Mouse (Mus musculus) embryonic facial prominence, embryonic 11.5 days (tissue): Measurements from ENCODE around the gene Hist2h3c1. TPM values are rescaled to one million over a fixed set of nuclear protein-coding genes. Genes with fewer than 3 reads are reported as not detected.

Experiments used
- ATAC-seq: fragments of 200-750 bp; cut with Nextera tagmentation; replicated peaks from 2 replicates; pipeline ENCODE4 v1.8.0; 2017; ENCODE audit warnings: low read depth; ENCODE audit not compliant: insufficient number of reproducible peaks, low FRiP score, low TSS enrichment
- DNase-seq: peaks from one replicate; pipeline ENCODE4 v3.0.0-alpha.2; 2015; ENCODE audit warnings: low spot score
- H3K27ac ChIP-seq: fragments of 300-500 bp; sonication (generic); replicated peaks from 2 replicates; pipeline ENCODE4 v1.5.1; 2014; ENCODE audit warnings: mild to moderate bottlenecking, low read depth, low read length, control low read depth
- H3K27me3 ChIP-seq: fragments of 300-500 bp; sonication (generic); 2 replicates; pipeline ENCODE4 v1.6.1; 2014; ENCODE audit warnings: mild to moderate bottlenecking, low read length, moderate library complexity, mixed read lengths; ENCODE audit not compliant: control insufficient read depth, insufficient read depth
- H3K36me3 ChIP-seq: fragments of 300-500 bp; sonication (generic); replicated peaks from 2 replicates; pipeline ENCODE4 v1.6.1; 2014; ENCODE audit warnings: low read depth, mild to moderate bottlenecking, low read length, moderate library complexity, mixed read lengths; ENCODE audit not compliant: control insufficient read depth, insufficient read depth
- H3K4me1 ChIP-seq: fragments of 300-500 bp; sonication (generic); 2 replicates; pipeline ENCODE4 v1.6.1; 2014; ENCODE audit warnings: low read length, mixed read lengths; ENCODE audit not compliant: control insufficient read depth, insufficient read depth
- H3K4me2 ChIP-seq: fragments of 300-500 bp; sonication (generic); 2 replicates; pipeline ENCODE4 v1.6.1; 2014; ENCODE audit warnings: low read depth, mild to moderate bottlenecking, control low read depth, low read length, moderate library complexity
- H3K4me3 ChIP-seq: fragments of 300-500 bp; sonication (generic); 2 replicates; pipeline ENCODE4 v1.5.1; 2014; ENCODE audit warnings: low read depth, low read length, control low read depth
- H3K9ac ChIP-seq: fragments of 300-500 bp; sonication (generic); replicated peaks from 2 replicates; pipeline ENCODE4 v1.6.1; 2014; ENCODE audit warnings: mild to moderate bottlenecking, control low read depth, low read length
- H3K9me3 ChIP-seq: fragments of 300-500 bp; sonication (generic); replicated peaks from 2 replicates; pipeline ENCODE4 v1.6.1; 2016; ENCODE audit warnings: mild to moderate bottlenecking, low read length, inconsistent platforms, mixed read lengths; ENCODE audit not compliant: control insufficient read depth
- WGBS: fragments of 180-500 bp; shearing (Covaris S2); extraction: QIAGEN DNeasy Blood & Tissue Kit; methylation state at CpG from one replicate; pipeline ENCODE4 v1.1.7; 2014; 5-methylcytosine and 5-hydroxymethylcytosine counted together
- microRNA-seq: library from miRNA; unstranded; fragments of <30 nt; microRNA quantifications from one replicate; pipeline ENCODE4, GENCODE M21; 2016; ENCODE audit warnings: borderline number of aligned reads
- polyA plus RNA-seq: library from polyadenylated mRNA; unstranded; fragments of >200 nt; fragmentation: Nextera tagmentation; extraction: Ambion mirVana; gene quantifications from 2 replicates; pipeline ENCODE4 v1.2.1, GENCODE M21; 2014

Hist2h3c1 gene
- polyA plus RNA-seq, 1 experiment from 2014 or later, result 0.50 TPM

DNA sequence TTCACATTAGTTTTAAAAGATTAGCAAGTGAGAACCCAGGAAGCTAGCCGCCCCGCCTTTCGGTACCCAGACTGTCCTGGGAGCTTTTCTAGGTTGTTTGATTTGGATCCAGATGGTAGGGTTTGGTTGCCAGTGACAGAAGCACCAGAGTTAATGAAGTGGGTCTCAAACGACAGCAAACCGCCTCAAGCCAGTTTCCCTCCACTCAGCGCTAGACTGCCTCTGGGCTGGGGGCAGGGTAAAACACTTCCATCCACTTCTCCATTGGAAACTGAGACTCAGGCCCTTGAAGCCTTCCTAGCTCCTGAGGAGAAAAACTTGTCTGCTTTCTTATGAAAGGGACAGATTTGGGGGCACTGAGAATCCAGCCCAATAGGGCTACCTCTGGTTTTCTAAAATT is 46.2 kb downstream of the Hist2h3c1 start:
- no peak overlapping the region for H3K4me2 ChIP-seq
- H3K9ac ChIP-seq, result no peak overlapping the region
- 55% methylated on average over 6 of the region's 6 CpGs for WGBS
- H3K4me1 ChIP-seq, result no peaks in the 10 kb centered on the region
- no peaks in the 10 kb centered on the region for H3K36me3 ChIP-seq
- no peak overlapping the region for H3K27ac ChIP-seq
- no peaks in the 10 kb centered on the region for H3K9me3 ChIP-seq
- H3K4me3 ChIP-seq, result no peak overlapping the region
- DNase-seq (no peak), ATAC-seq (no peak)
- H3K27me3 ChIP-seq, result no peaks in the 10 kb centered on the region

DNA sequence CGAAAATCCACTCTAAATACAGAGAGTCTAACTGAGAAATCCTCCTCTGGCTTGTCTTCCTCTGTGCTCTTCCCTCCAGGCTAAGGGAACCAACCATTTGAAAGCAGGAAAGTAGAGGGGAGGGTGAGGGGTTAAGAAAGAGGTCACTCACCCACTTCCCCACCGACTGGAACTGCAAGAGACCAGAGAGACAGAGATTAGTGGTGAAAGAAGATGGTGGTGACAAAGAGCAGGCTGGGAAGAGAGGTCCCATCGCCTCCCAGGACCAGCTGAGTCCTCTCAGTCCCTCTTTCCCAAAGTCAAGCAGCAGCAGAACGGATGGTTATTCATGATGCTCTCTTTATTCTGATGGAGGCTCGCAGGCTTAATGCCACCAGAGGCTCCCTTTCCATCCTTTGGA is 46.9 kb downstream of the Hist2h3c1 start:
- WGBS, result 56% methylated on average over 5 of the region's 5 CpGs
- H3K4me2 ChIP-seq, result no peak overlapping the region
- no peak overlapping the region for H3K4me3 ChIP-seq
- no peak overlapping the region for H3K27ac ChIP-seq
- no peaks in the 10 kb centered on the region for H3K27me3 ChIP-seq
- no peaks in the 10 kb centered on the region for H3K36me3 ChIP-seq
- H3K9me3 ChIP-seq, result no peaks in the 10 kb centered on the region
- no peaks in the 10 kb centered on the region for H3K4me1 ChIP-seq
- no peak overlapping the region for H3K9ac ChIP-seq
- ATAC-seq, result no peak
- no peak for DNase-seq

- H3K4me3 ChIP-seq, result no peak within 1 kb of the TSS
- ATAC-seq, result no peak
- WGBS, result 81% methylated on average over 4 of the region's 4 CpGs
- no peaks in the 10 kb centered on the region for H3K9me3 ChIP-seq
- no peak for DNase-seq
- no peaks in the 10 kb centered on the region for H3K36me3 ChIP-seq
- no peak within 1 kb of the TSS for H3K9ac ChIP-seq
- no peak within 1 kb of the TSS for H3K4me2 ChIP-seq
- no peaks in the 10 kb centered on the region for H3K4me1 ChIP-seq
- no peak within 1 kb of the TSS for H3K27ac ChIP-seq
- H3K27me3 ChIP-seq, result no peaks in the 10 kb centered on the region
Observed at GRCm38 (mm10) chr3:96293787-96294186, 47.3 kb downstream of the Hist2h3c1 start, which contains the start of gene Fcgr1. Fcgr1 (minus strand) TSS chr3:96293969.

Small RNAs within 50 kb of the gene (microRNA-seq; reads per million reads assigned to microRNA genes)
- not detected for gene Gm44492
- gene Gm47311, result not detected
- gene Gm47313, result not detected

Other genes with a start within 250 kb of the Hist2h3c1 start
- gene Vps45, start 188.2 kb upstream of the Hist2h3c1 start, polyA plus RNA-seq, result 20.7 and 21.3 TPM in 2 replicates
- 10.7 and 12.1 TPM in 2 replicates for gene Otud7b, start 142.2 kb upstream of the Hist2h3c1 start, polyA plus RNA-seq
- gene Mtmr11, start 84.7 kb upstream of the Hist2h3c1 start, polyA plus RNA-seq, result 25.0 and 28.4 TPM in 2 replicates
- 212 and 232 TPM in 2 replicates for gene Sf3b4, start 74.4 kb upstream of the Hist2h3c1 start, polyA plus RNA-seq
- gene Sv2a, start 65.5 kb upstream of the Hist2h3c1 start, polyA plus RNA-seq, result 4.3 and 4.8 TPM in 2 replicates
- 59.4 and 61.9 TPM in 2 replicates for gene Bola1, start 27.0 kb upstream of the Hist2h3c1 start, polyA plus RNA-seq
- gene Hist2h2ab, start 26.8 kb upstream of the Hist2h3c1 start, polyA plus RNA-seq, result 1.5 TPM in 1 of 2 replicates, not detected in the other
- gene Hist2h2ac, start 25.8 kb upstream of the Hist2h3c1 start, polyA plus RNA-seq, result 12.5 and 15.5 TPM in 2 replicates
- gene Hist2h2be, start 25.6 kb upstream of the Hist2h3c1 start, polyA plus RNA-seq, result 11.5 and 12.4 TPM in 2 replicates
- 9.8 and 11.8 TPM in 2 replicates for gene Hist2h3c2, start 7.6 kb upstream of the Hist2h3c1 start, polyA plus RNA-seq
- gene Hist2h2aa2, start 6.4 kb upstream of the Hist2h3c1 start, polyA plus RNA-seq, result 45.8 and 51.6 TPM in 2 replicates
- 7.0 and 15.3 TPM in 2 replicates for gene Hist2h2aa1, start 1.2 kb upstream of the Hist2h3c1 start, polyA plus RNA-seq
- 4.4 TPM in 2 replicates for gene Hist2h4, start 16.6 kb downstream of the Hist2h3c1 start, polyA plus RNA-seq
- gene Hist2h3b, start 22.0 kb downstream of the Hist2h3c1 start, polyA plus RNA-seq, result 79.1 and 90.2 TPM in 2 replicates
- gene Hist2h2bb, start 23.1 kb downstream of the Hist2h3c1 start, polyA plus RNA-seq, result 18.6 and 25.6 TPM in 2 replicates
- gene Fcgr1, start 47.3 kb downstream of the Hist2h3c1 start, polyA plus RNA-seq, result 1.3 and 2.1 TPM in 2 replicates
- not detected in 2 replicates for gene BC107364, start 205.6 kb downstream of the Hist2h3c1 start, polyA plus RNA-seq